Mouse (Mus musculus) limb, embryonic 14.5 days (tissue): ENCODE results near the gene Slc22a18. TPM values are rescaled to one million over a fixed set of nuclear protein-coding genes. Genes with fewer than 3 reads are reported as not detected.

Experiments
- ATAC-seq: fragments of 200-750 bp; cut with Nextera tagmentation; 2 replicates; pipeline ENCODE4 v1.8.0; 2017; ENCODE audit warnings: low read depth, moderate number of reproducible peaks, moderate TSS enrichment; ENCODE audit not compliant: low FRiP score
- DNase-seq: peaks from one replicate; pipeline ENCODE4 v3.0.0-alpha.2; 2015; ENCODE audit warnings: low spot score
- H3K27ac ChIP-seq: fragments of 300-500 bp; sonication (generic); replicated peaks from 2 replicates; pipeline ENCODE4 v1.5.1; 2014; ENCODE audit warnings: low read depth, mild to moderate bottlenecking, low read length, moderate library complexity, mixed read lengths
- H3K27me3 ChIP-seq: fragments of 300-500 bp; sonication (generic); 2 replicates; pipeline ENCODE4 v1.6.1; 2014; ENCODE audit warnings: low read length, mixed read lengths; ENCODE audit not compliant: control insufficient read depth, insufficient read depth
- H3K36me3 ChIP-seq: fragments of 300-500 bp; sonication (generic); 2 replicates; pipeline ENCODE4 v1.6.1; 2014; ENCODE audit warnings: mild to moderate bottlenecking, low read length, moderate library complexity, mixed read lengths; ENCODE audit not compliant: control insufficient read depth, insufficient read depth
- H3K4me1 ChIP-seq: fragments of 300-500 bp; sonication (generic); 2 replicates; pipeline ENCODE4 v1.6.1; 2014; ENCODE audit warnings: antibody characterized with exemption, low read length, mixed read lengths; ENCODE audit not compliant: control insufficient read depth, insufficient read depth
- H3K4me2 ChIP-seq: fragments of 300-500 bp; sonication (generic); replicated peaks from 2 replicates; pipeline ENCODE4 v1.6.1; 2014; ENCODE audit warnings: low read depth, mild to moderate bottlenecking, low read length, moderate library complexity; ENCODE audit not compliant: severe bottlenecking
- H3K4me3 ChIP-seq: fragments of 300-500 bp; sonication (generic); replicated peaks from 2 replicates; pipeline ENCODE4 v1.5.1; 2014; ENCODE audit warnings: low read length
- H3K9ac ChIP-seq: fragments of 300-500 bp; sonication (generic); 2 replicates; pipeline ENCODE4 v1.6.1; 2014; ENCODE audit warnings: mild to moderate bottlenecking, low read depth, low read length, moderate library complexity; ENCODE audit not compliant: severe bottlenecking
- H3K9me3 ChIP-seq: fragments of 300-500 bp; sonication (generic); 2 replicates; pipeline ENCODE4 v1.6.1; 2016; ENCODE audit warnings: low read length; ENCODE audit not compliant: control insufficient read depth
- POLR2A ChIP-seq: fragments of 200-500 bp; IDR thresholded peaks from 2 replicates; pipeline ENCODE4 v1.8.0; 2012; ENCODE audit warnings: inconsistent platforms, mild to moderate bottlenecking, moderate library complexity, borderline replicate concordance; ENCODE audit not compliant: insufficient read depth, insufficient read length; ENCODE audit errors: extremely low read depth
- WGBS: fragments of 180-500 bp; shearing (Covaris S2); extraction: QIAGEN DNeasy Blood & Tissue Kit; methylation state at CpG from one replicate; pipeline ENCODE4 v1.1.7; 2014; 5-methylcytosine and 5-hydroxymethylcytosine counted together
- polyA plus RNA-seq, 2 experiments: library from polyadenylated mRNA; depleted of rRNA in 1 of 2; stranded (reverse) in 1 of 2; unstranded in 1 of 2; fragments of >200 nt; fragmentation: Nextera tagmentation in 1 of 2; extraction: Ambion mirVana in 1 of 2; gene quantifications; 2 replicates each; pipeline versions ENCODE4 v1.2.1 to v1.2.3; 2012 to 2014

Slc22a18 gene
- polyA plus RNA-seq, 2 experiments = 2.3 to 3.3 TPM

GRCm38 (mm10) chr7:143489735-143490134, 16.2 kb downstream of the Slc22a18 start:
- DNase-seq (no peak), ATAC-seq (no peak)
- TF ChIP-seq POLR2A = no peak
- H3K4me3 ChIP-seq = no peak overlapping the region
- no peaks in the 10 kb centered on the region for H3K9me3 ChIP-seq
- no peak overlapping the region for H3K27ac ChIP-seq
- H3K9ac ChIP-seq = no peak overlapping the region
- no peak overlapping the region for H3K4me2 ChIP-seq
- WGBS = 80% methylated on average over 6 of the region's 6 CpGs
- H3K4me1 ChIP-seq = no peaks in the 10 kb centered on the region
- no peaks in the 10 kb centered on the region for H3K27me3 ChIP-seq
- no peaks in the 10 kb centered on the region for H3K36me3 ChIP-seq

GRCm38 (mm10) chr7:143493616-143494126, 20.1 kb downstream of the Slc22a18 start:
- Histone ChIP-seq H3K9ac (no peak overlapping the region), H3K4me1 (no peaks in the 10 kb centered on the region), H3K9me3 (no peaks in the 10 kb centered on the region), H3K27me3 (no peaks in the 10 kb centered on the region), H3K27ac (no peak overlapping the region), H3K36me3 (no peaks in the 10 kb centered on the region), H3K4me3 (no peak overlapping the region), H3K4me2 (no peak overlapping the region)
- DNase-seq (no peak), ATAC-seq (no peak)
- no peak for TF ChIP-seq POLR2A
- 72% methylated on average over 6 of the region's 6 CpGs for WGBS

GRCm38 (mm10) chr7:143495104-143495961, 21.8 kb downstream of the Slc22a18 start:
- Histone ChIP-seq H3K4me2 (no peak overlapping the region), H3K9me3 (no peaks in the 10 kb centered on the region), H3K4me1 (no peaks in the 10 kb centered on the region), H3K27ac (no peak overlapping the region), H3K4me3 (no peak overlapping the region), H3K36me3 (no peaks in the 10 kb centered on the region), H3K27me3 (peaks cover 3% of the 10 kb centered on the region; the same call in 1 of the 2 replicates), H3K9ac (no peak overlapping the region)
- WGBS = 74% methylated on average over 8 of the region's 8 CpGs
- DNase-seq (no peak), ATAC-seq (no peak)
- no peak for TF ChIP-seq POLR2A

GRCm38 (mm10) chr7:143498584-143498983, 25.0 kb downstream of the Slc22a18 start:
- peaks cover 21% of the 10 kb centered on the region for H3K27me3 ChIP-seq
- no peaks in the 10 kb centered on the region for H3K9me3 ChIP-seq
- H3K4me1 ChIP-seq = peaks cover 7% of the 10 kb centered on the region; the same call in 1 of the 2 replicates
- no peak overlapping the region for H3K4me2 ChIP-seq
- H3K9ac ChIP-seq = no peak overlapping the region
- no peak for TF ChIP-seq POLR2A
- no peaks in the 10 kb centered on the region for H3K36me3 ChIP-seq
- 84% methylated on average over 4 of the region's 4 CpGs for WGBS
- no peak for DNase-seq
- ATAC-seq = no peak
- no peak overlapping the region for H3K4me3 ChIP-seq
- H3K27ac ChIP-seq = no peak overlapping the region

- no peak overlapping the region for H3K4me3 ChIP-seq
- no peak overlapping the region for H3K27ac ChIP-seq
- no peaks in the 10 kb centered on the region for H3K9me3 ChIP-seq
- H3K36me3 ChIP-seq = no peaks in the 10 kb centered on the region
- no peak overlapping the region for H3K9ac ChIP-seq
- peaks cover 7% of the 10 kb centered on the region; the same call in 1 of the 2 replicates for H3K4me1 ChIP-seq
- ATAC-seq = no peak
- TF ChIP-seq POLR2A = no peak
- 31% methylated on average over 2 of the region's 2 CpGs for whole genome bisulfite sequencing
- peaks cover 21% of the 10 kb centered on the region for H3K27me3 ChIP-seq
- DNase-seq = no peak
- no peak overlapping the region for H3K4me2 ChIP-seq
These were observed 27.4 kb downstream of the Slc22a18 start for GRCm38 (mm10) chr7:143500912-143501311.
